ENCODE assay signal across 8 mouse cellular contexts in the genomic region with DNA sequence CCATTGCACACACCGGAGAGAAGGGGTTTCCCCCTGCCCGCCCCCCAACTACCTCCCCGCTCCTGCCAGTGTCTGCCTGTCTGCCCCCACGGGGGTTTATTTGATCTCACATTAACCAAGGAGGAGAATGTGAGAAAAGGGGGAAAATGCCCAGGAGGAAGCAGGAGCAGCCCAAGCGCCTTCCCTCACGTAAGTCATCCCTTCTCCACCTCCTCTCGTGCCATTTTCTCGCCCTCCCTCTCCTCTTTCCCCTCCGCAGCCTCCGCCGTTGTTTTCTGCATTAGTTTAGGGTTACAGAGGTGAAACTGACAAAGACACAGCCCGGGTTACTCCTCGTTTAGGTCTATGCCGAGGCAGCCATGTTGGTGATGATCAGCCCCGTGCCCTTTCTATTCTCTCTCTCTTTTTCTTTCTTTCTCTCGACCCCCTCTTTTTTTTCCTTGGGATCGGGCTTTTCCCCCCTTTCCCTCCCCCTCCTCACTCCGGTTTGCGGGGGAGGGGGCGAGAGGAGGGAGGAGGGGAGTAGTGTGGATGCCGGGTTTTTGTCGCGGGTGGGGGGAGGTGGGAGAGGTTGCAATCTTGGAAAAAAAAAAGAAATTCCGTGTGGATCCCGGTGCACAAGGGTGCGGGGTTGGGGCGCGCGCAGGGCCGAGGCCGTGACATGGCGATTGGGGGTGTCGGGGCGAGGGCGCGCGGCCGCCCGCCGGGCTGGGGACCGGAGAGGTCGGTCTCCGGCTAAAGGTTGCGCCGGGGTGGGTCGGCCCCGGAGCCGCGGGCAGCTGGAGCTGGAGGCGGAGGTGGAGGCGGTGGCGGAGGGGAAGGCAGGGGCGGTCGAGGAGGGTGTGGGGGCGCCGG. TPM values are rescaled to one million over a fixed set of nuclear protein-coding genes. Genes with fewer than 3 reads are reported as not detected.
DNase-seq lines count a peak whose midpoint lies in the region; ATAC-seq and TF ChIP-seq lines count a peak whose summit lies in the region.

No protein-coding gene starts in this region.

- H3K9ac ChIP-seq in CH12.LX (ENCODE audit: insufficient read depth, low read depth) = peak overlapping the region; percentile 95
- peak overlapping the region; percentile 99 for H3K9ac ChIP-seq in forebrain, embryonic 12.5 days
- H3K9ac ChIP-seq in lung, embryonic 15.5 days = peak overlapping the region; percentile 88

- no peak overlapping the region for H3K4me2 ChIP-seq in CH12.LX (ENCODE audit: insufficient read depth, low read depth, poor library complexity, severe bottlenecking)
- H3K4me2 ChIP-seq in forebrain, embryonic 12.5 days = peak overlapping the region; percentile 90
- H3K4me2 ChIP-seq in lung, embryonic 15.5 days = peak overlapping the region; percentile 85

- peaks cover 46% of the 10 kb centered on the region for H3K79me2 ChIP-seq in CH12.LX (replicated peaks; ENCODE audit: control insufficient read depth, extremely low read depth, insufficient read depth, poor library complexity, severe bottlenecking)

- in situ Hi-C loops in CH12.LX (cut with MboI; ENCODE audit: low pct_ligation_motif_present, low pct_unique_long_range_greater_than_20kb, low sequenced_read_pairs) = no loop called here

- intact Hi-C loops in heart, postnatal 14 days (cut with DNase I) = loop anchor here (2.0 to 10.0 kb wide), 3 partner anchors 206 to 366 kb away; a partner anchor contains a TSS

- H3K27ac ChIP-seq in CH12.LX (ENCODE audit: insufficient read depth, low read depth) = peak overlapping the region; percentile 85
- peak overlapping the region; percentile 8 for H3K27ac ChIP-seq in bone marrow macrophage, adult 2 months (ENCODE audit: insufficient read depth, low read depth, low read length)
- H3K27ac ChIP-seq in forebrain, embryonic 12.5 days = peak overlapping the region; percentile 99
- peak overlapping the region; percentile 100 for H3K27ac ChIP-seq in lung, embryonic 15.5 days

- TF ChIP-seq POLR2A in CH12.LX (IDR thresholded peaks at IDR 0.05; ENCODE audit: low read depth, low read length) = peak; percentile 14
- TF ChIP-seq POLR2A in bone marrow macrophage, adult 2 months (IDR thresholded peaks at IDR 0.05; ENCODE audit: borderline replicate concordance, low read depth, low read length) = no peak

- H3K27me3 ChIP-seq in CH12.LX (replicated peaks) = no peaks in the 10 kb centered on the region
- no peaks in the 10 kb centered on the region for H3K27me3 ChIP-seq in forebrain, embryonic 12.5 days
- H3K27me3 ChIP-seq in lung, embryonic 15.5 days = no peaks in the 10 kb centered on the region

- H3K4me3 ChIP-seq in CH12.LX (replicated peaks in 1 of 3; ENCODE audit: low read depth in 2 of 3, low read length in 2 of 3, poor library complexity in 1 of 3) = peak overlapping the region; percentile 75 to 95 (median 84)
- peak overlapping the region; percentile 71 for H3K4me3 ChIP-seq in bone marrow macrophage, adult 2 months (ENCODE audit: insufficient read depth, low read length)
- H3K4me3 ChIP-seq in forebrain, embryonic 12.5 days (replicated peaks) = peak overlapping the region; percentile 95
- peak overlapping the region; percentile 82 for H3K4me3 ChIP-seq in lung, embryonic 15.5 days

- peaks cover 2% of the 10 kb centered on the region for H3K9me3 ChIP-seq in CH12.LX (replicated peaks; ENCODE audit: low read length)
- no peaks in the 10 kb centered on the region for H3K9me3 ChIP-seq in forebrain, embryonic 12.5 days
- H3K9me3 ChIP-seq in lung, embryonic 15.5 days = no peaks in the 10 kb centered on the region

- WGBS in forebrain, embryonic 12.5 days = under 1% methylated on average over 52 of the region's 56 CpGs
- under 1% methylated on average over 46 of the region's 56 CpGs for WGBS in lung, embryonic 15.5 days

- H3K36me3 ChIP-seq in CH12.LX (replicated peaks in 1 of 2; ENCODE audit: control insufficient read depth in 1 of 2, insufficient read depth in 1 of 2, low read length in 1 of 2) = peaks cover 0 to 4% of the 10 kb centered on the region in 2 experiments
- no peaks in the 10 kb centered on the region for H3K36me3 ChIP-seq in forebrain, embryonic 12.5 days (replicated peaks)
- no peaks in the 10 kb centered on the region for H3K36me3 ChIP-seq in lung, embryonic 15.5 days

- no peak for TF ChIP-seq CTCF in CH12.LX (conservative IDR thresholded peaks at IDR 0.05 in 1 of 2, IDR thresholded peaks at IDR 0.05 in 1 of 2; ENCODE audit: low read depth in 2 of 2, low read length in 2 of 2)
- TF ChIP-seq CTCF in bone marrow macrophage, adult 2 months (IDR thresholded peaks at IDR 0.05; ENCODE audit: low read depth, low read length) = no peak

- H3K4me1 ChIP-seq in CH12.LX (ENCODE audit: control insufficient read depth in 1 of 2, insufficient read depth in 2 of 2) = peaks cover 2 to 30% of the 10 kb centered on the region in 2 experiments; a peak in 2 of 4 replicates
- no peaks in the 10 kb centered on the region for H3K4me1 ChIP-seq in bone marrow macrophage, adult 2 months (ENCODE audit: control insufficient read depth, insufficient read depth, low read length)
- peaks cover 35% of the 10 kb centered on the region for H3K4me1 ChIP-seq in forebrain, embryonic 12.5 days
- peaks cover 21% of the 10 kb centered on the region for H3K4me1 ChIP-seq in lung, embryonic 15.5 days

- peak; percentile 68 for DNase-seq in CH12.LX (ENCODE audit: extremely low read depth)
- peak; percentile 37 to 40 for DNase-seq in heart, postnatal 14 days
- DNase-seq in layer of hippocampus, adult 18-20 months (ENCODE audit: low spot score in 2 of 2) = peak; percentile 21 to 37
- peak; percentile 62 for DNase-seq in retina, embryonic 14.5 days (ENCODE audit: low spot score)
- DNase-seq in urinary bladder, adult 18-20 months (ENCODE audit: low spot score in 2 of 2) = peak; percentile 18 to 63

- no peak for TF ChIP-seq EP300 in CH12.LX (IDR thresholded peaks at IDR 0.05; ENCODE audit: low read length)

- ATAC-seq in forebrain, embryonic 12.5 days (ENCODE audit: low FRiP score) = no peak; the same call in 1 of the 2 replicates
- ATAC-seq in lung, embryonic 15.5 days (ENCODE audit: borderline replicate concordance, extremely low read depth, low FRiP score, low TSS enrichment) = peak; percentile 27

- no peak; the same call in 1 of the 2 replicates for TF ChIP-seq RAD21 in CH12.LX (IDR thresholded peaks at IDR 0.05; ENCODE audit: low read depth, low read length)

- dilution Hi-C loops in CH12.LX (cut with MboI; ENCODE audit: extremely low pct_ligation_motif_present, extremely low pct_unique_long_range_greater_than_20kb, low sequenced_read_pairs) = no loop called here

TF ChIP-seq in CH12.LX, 34 proteins besides CTCF, POLR2A, EP300 and RAD21 (continues in another document):
- TF ChIP-seq E2F4 (IDR thresholded peaks at IDR 0.05; ENCODE audit: insufficient replicate concordance, low read depth, low read length) (no peak), ZKSCAN1 (IDR thresholded peaks at IDR 0.05; ENCODE audit: borderline replicate concordance, low read depth, low read length) (no peak), BHLHE40 (IDR thresholded peaks at IDR 0.05; ENCODE audit: low read depth, low read length) (peak; percentile 73), RCOR1 (conservative IDR thresholded peaks at IDR 0.05; ENCODE audit: low read depth, low read length) (no peak), MEF2A (IDR thresholded peaks at IDR 0.05; ENCODE audit: borderline replicate concordance, low read depth, low read length) (0 out of 2 replicates have a peak, but pooled peaks have one; percentile 17), USF2 (conservative IDR thresholded peaks at IDR 0.05; ENCODE audit: low read depth, low read length) (no peak), KAT2A (IDR thresholded peaks at IDR 0.05; ENCODE audit: insufficient replicate concordance, low read length) (no peak), UBTF (IDR thresholded peaks at IDR 0.05; ENCODE audit: low read depth, low read length) (peak; percentile 63; the same call in 1 of the 2 replicates), NRF1 (IDR thresholded peaks at IDR 0.05; ENCODE audit: low read depth, low read length) (no peak), MAZ (IDR thresholded peaks at IDR 0.05; ENCODE audit: low read depth, low read length) (peak; percentile 82), CHD1 (IDR thresholded peaks at IDR 0.05; ENCODE audit: low read depth, low read length) (no peak; the same call in 1 of the 2 replicates), IRF4 (IDR thresholded peaks at IDR 0.05; ENCODE audit: low read depth, low read length) (no peak), ZNF384 (IDR thresholded peaks at IDR 0.05; ENCODE audit: low read depth, low read length) (peak; percentile 7; the same call in 1 of the 2 replicates), JUN (IDR thresholded peaks at IDR 0.05; ENCODE audit: insufficient read depth, low read depth, low read length) (no peak), NELFE (IDR thresholded peaks at IDR 0.05; ENCODE audit: low read depth, low read length) (peak; percentile 50), ETS1 (conservative IDR thresholded peaks at IDR 0.05; ENCODE audit: low read depth, low read length) (no peak), POLR2AphosphoS2 (IDR thresholded peaks at IDR 0.05; ENCODE audit: low read depth, low read length) (no peak), ZMIZ1 (IDR thresholded peaks at IDR 0.05; ENCODE audit: low read depth, low read length) (peak; percentile 50; the same call in 1 of the 2 replicates), MAFK (IDR thresholded peaks at IDR 0.05; ENCODE audit: insufficient replicate concordance, low read length) (no peak), USF1 (IDR thresholded peaks at IDR 0.05; ENCODE audit: low read depth, low read length) (no peak), TBP (conservative IDR thresholded peaks at IDR 0.05; ENCODE audit: low read depth, low read length) (peak; percentile 52; the same call in 1 of the 2 replicates), SMC3 (IDR thresholded peaks at IDR 0.05; ENCODE audit: low read depth, low read length) (no peak), GABPA (IDR thresholded peaks at IDR 0.05; ENCODE audit: insufficient replicate concordance, low read depth, low read length) (no peak), MXI1 (IDR thresholded peaks at IDR 0.05; ENCODE audit: low read depth, low read length) (peak; percentile 74; the same call in 1 of the 2 replicates), TCF12 (IDR thresholded peaks at IDR 0.05; ENCODE audit: low read depth, low read length) (no peak; the same call in 1 of the 2 replicates), HCFC1 (IDR thresholded peaks at IDR 0.05; ENCODE audit: low read depth, low read length) (no peak)

RNA-seq across cellular contexts. Expression of a gene that starts 0.5 kb away (rescaled TPM):
- 6.8 and 7.8 TPM in 2 replicates for total RNA-seq in CH12.LX (2012; rRNA removed)
- total RNA-seq in CH12.LX (2014; rRNA removed) = 4.3 and 4.5 TPM in 2 replicates
- 9.0 and 11.1 TPM in 2 replicates for polyA plus RNA-seq in CH12.LX (2012; ENCODE audit: insufficient read length, low read depth)
- polyA plus RNA-seq in bone marrow macrophage, adult 2 months (2012; ENCODE audit: insufficient read depth, insufficient read length, missing spikeins) = 0.16 and 0.20 TPM in 2 replicates
- polyA plus RNA-seq in forebrain, embryonic 12.5 days (2016; fragmentation: Nextera tagmentation; extraction: Ambion mirVana) = 13.0 and 13.2 TPM in 2 replicates
- total RNA-seq in heart, postnatal 14 days (2021) = 10 to 100 TPM; 18.4 to 20.2 TPM
- 10 to 100 TPM; 30.5 to 31.1 TPM for total RNA-seq in layer of hippocampus, adult 18-20 months (2021)
- 6.5 and 7.5 TPM in 2 replicates for polyA plus RNA-seq in lung, embryonic 15.5 days (2015; fragmentation: Nextera tagmentation; extraction: Ambion mirVana)

Comparison
In these comparisons a context has a peak if more than half of its experiments do, and no peak if none do; other contexts are left out.
1. H3K27ac ChIP-seq: peak in every context shown above with its lines; median percentile 100 in lung, embryonic 15.5 days; 99 in forebrain, embryonic 12.5 days; 85 in CH12.LX; 8 in bone marrow macrophage, adult 2 months.